Mouse (Mus musculus) gastrocnemius, postnatal 4 days (tissue): ENCODE measurements around the gene Bcas3. TPM values are rescaled to one million over a fixed set of nuclear protein-coding genes. Genes with fewer than 3 reads are reported as not detected.

ENCODE experiments used
- DNase-seq, 2 experiments: peaks; one replicate each; pipeline ENCODE4 v3.0.0; 2021 to 2022; ENCODE audit warnings: low spot score in 2 of 2, mixed read lengths in 2 of 2
- total RNA-seq, 2 experiments: library from RNA; stranded (reverse); gene quantifications; 2 replicates each; pipeline ENCODE4 v1.2.3; 2021

The Bcas3 gene
- total RNA-seq, 2 experiments from 2014 or later: 37.5 to 47.1 TPM

DNA sequence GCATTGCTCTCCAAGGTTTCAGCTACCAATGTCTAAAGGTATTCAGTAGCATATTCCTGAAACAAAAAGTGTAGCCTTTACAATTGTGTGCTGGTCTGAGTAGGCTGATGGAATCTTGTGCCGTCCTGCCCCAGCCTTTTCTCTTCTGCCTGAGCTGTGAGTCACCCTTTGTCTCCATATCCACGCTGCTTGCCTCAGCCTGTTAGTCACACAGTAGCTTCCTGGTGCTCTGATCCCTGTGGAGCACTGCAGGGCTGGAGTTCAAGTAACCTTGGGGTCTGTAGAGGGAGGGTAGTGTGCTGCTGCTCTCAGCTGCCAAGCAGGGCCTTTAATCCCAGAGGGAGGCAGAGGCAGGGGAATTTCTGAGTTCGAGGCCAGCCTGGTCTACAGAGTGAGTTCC, 14.9 kb downstream of the Bcas3 start:
- no peak for DNase-seq

DNA sequence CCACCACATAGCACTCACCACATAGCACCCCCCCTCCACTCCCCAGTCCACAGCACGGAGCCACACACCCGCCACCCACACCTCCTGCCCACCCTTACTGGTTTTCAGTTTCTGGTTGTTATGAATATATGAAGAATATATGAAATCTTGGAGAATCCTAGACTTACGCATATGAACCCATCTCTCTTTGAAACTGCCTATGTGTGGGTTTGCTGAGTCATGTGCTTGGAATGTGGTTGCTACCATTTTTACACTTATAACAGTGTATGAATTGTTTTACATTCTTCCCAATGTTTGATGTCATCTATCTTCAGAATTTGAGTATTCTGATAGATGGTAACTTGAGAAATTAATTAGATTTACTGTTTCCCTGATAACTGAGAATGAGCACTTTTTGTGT, 26.1 kb downstream of the Bcas3 start:
- no peak for DNase-seq

DNA sequence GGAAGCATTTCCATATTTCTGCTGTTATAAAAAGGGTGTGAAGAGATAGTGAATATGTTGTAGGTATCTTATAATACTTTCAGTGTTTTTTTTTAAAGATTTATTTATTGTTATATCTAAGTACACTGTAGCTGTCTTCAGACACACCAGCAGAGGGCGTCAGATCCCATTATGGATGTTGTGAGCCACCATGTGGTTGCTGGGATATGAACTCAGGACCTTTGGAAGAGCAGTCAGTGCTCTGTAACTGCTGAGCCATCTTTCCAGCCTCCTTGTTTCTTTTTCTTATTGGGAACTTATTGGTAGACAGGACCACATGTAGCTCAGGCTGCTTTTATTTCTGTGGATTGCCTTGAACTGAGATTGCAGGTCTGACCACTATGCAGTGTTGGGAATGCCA, 27.1 kb downstream of the Bcas3 start:
- no peak for DNase-seq

DNA sequence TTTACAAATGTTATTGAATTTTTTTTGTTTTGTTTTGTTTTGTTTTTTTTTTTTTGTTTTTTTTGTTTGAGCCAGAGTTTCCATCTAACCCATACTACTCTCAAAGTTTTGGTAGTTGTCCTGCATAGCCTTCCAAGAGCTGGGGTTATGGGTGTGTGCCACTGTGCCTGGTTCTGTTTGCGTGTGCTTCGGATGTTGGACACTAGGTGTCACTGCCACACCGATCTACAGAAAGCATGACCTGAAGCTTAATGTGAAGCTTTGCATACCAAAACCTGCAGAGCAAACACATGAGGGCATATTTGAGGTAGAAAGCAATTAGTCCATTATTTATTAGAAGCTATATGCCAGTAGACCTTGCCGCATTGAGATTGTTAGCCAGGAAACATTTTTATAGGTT, 29.1 kb downstream of the Bcas3 start:
- peak; percentile 28 to 50 for DNase-seq

DNA sequence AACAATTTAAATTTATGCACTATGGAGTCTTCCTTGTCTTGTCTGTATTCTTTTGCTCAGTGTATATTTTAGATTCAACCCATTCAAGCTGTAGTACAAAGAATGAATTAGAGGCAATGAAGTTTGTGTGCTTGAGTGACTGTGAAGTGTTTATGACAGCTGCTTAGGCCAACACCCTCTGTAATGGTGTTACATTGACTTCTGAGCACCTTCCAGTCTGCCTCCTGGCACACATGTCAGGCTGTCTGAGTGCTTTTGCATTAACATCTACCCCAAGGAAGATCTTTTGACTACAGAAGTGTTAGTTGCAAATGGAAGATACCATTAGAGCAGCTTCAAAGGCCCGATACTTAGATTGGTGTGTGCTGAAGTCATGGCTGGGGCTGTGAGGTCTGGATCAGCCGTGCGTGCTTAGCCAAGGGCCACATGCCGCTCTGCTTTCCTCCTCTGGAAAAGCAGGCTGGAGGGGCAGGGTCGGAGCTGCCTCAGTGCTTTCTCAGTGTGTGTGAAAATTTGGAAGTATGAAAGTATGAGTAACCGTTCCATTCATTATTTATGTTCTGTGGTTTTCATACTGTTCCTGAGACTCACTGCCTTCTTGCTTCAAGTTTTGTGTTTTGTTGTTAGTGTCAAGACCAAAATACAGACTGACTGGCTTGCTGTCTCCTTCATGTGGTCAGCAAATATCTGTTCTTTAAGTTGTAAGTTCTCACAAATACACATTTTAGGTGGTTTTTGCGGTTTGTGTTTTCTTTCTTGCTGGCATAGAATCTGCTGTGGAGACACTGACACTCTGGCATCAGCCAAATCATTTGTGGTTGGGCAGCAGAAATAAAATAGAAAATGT, 31.2 kb downstream of the Bcas3 start:
- no peak for DNase-seq

DNA sequence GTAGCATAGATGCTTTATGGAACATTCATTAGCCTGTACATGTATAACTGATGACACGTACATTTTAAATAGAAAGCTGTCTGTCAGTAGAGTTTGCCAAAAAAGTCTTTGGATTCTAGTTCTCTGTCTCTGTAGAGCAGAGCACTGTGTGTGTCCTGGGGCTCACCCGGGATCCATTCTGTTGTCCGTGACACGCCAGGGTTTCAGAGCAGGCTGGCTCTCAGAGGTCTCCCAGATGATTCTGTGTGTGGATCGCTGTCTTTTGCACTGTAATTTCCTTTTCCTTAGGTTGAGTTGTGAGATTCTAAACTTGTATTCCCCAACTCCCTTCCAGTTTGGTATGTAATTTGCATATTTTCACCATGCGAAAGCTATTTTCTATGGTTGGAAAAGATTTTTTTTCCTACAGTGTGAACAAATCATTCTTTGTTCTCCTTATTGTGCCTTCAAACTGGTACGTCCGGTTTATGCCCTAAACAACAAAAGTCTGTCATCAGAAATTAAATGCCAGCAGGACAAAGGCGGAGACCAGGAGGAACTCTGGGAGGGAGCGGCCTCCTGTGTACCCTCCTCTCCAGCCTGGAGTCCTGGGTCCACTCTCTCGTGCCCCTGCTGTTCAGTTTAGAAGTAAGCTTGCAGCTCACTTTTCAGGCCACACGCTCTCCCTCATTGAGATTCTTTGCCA, 39.4 kb downstream of the Bcas3 start:
- DNase-seq: no peak

DNA sequence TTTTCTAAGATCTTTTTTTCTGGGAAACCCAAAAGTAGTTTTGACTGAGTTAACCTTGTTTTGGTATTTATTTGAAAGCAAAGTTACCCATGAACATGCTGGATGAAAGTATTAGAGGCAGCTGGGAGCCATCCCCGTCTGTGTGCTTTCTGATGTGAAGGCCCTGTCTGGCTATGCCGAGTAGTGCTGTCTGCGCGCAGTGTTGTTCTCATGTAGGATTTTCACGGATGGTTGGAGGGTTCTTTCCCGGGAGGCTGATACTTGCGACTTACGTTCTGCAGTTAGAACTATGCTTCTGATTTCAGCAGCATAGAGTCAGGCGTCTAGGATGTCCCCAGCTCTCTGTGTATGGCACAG, 39.9 kb downstream of the Bcas3 start:
- DNase-seq: no peak

DNA sequence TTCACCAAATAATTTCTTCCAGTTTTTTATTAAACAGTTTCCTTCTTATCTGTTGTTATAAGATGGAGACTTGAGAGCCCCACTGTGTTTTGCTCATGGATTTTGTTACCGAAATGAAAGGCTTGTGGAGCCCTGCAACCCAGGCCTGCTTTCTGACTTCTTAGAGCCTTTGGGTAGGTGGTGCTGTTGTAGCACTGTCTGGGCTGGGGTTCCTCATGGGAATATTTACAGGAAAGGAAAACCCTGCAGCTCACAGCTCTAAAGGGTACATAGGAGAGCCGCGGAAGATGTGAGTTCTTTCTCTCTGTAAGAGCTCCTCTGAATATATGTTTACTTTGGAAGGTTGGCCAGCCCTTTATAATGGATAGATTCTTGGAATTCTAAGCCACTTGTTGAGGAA, 41.0 kb downstream of the Bcas3 start:
- no peak for DNase-seq

DNA sequence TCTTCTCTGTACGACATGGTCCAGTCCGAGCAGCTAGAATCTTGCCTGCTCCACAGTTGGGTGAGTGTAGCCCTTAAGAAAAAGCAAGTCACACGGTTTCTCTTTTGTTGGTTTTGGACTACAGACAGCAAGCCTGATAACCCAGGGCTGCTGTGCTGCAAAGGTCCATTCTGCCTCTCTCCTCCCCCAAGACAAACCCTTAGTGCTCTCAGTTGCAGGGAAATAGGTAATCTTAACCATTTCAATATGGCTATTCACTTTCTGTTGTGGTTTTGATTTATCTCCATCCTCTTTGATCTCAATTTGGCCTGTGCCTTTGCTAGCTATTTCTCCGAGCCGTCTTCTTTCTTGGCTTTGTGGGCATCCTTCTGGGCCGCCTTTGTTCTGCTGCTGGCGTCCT, 42.4 kb downstream of the Bcas3 start:
- no peak for DNase-seq

DNA sequence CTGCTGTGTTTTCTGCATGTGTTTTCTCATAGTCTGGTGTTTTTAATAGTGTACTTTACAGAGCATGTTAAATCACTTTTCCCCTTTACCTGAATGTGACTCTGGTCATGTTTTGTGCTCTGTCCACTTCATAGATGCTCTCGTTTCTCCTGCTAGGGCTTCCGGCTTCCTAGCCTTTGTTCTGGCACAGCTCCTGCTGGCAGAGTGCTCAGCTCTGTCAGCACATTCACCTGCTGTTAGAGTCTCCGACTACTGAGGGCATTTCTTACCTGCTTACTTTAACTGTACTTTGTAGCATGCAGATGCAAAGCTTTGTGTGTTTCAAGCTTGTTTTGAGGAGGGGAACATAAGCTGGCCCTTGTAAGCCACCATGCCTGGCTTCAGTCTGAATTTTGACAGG, 53.6 kb downstream of the Bcas3 start:
- DNase-seq: no peak

DNA sequence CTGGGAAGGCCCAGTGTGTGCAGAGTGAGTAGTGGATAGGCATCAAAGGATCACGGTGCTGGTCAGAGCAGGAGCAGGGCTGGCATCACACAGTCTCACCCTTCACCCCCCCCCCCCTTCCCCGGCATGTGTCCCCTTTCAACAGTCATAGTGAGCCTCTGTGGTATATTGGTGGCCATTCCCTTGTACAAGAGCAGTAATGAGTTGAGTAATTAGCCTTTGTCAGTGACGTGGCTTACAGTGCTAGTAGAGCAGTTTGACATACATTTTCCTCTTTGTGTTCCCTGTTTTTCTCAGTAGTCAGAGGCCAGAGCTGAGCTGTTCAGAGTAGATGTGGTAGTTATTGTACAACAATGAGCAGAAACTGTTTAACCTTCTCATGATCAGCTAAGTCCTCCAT, 54.7 kb downstream of the Bcas3 start:
- no peak for DNase-seq

DNA sequence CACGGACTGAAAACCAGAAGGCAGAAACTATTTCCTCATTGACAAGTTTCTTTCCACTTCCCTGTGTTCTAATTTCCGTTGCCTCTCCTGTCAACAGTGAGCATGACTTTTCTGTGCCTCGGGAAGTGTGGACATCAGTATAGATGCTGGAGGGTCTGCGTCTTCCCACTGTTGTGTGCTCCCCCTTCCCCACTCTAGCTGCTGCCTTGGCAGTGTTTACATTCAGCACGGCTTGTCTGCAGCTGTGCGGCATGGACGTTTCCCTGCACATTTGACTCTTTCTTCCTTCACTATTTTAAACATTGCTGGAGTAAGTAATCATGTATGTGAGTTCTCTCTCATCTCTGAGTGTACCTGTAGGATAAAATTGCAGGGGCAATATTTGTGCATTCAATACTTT, 59.4 kb downstream of the Bcas3 start:
- DNase-seq: no peak

DNA sequence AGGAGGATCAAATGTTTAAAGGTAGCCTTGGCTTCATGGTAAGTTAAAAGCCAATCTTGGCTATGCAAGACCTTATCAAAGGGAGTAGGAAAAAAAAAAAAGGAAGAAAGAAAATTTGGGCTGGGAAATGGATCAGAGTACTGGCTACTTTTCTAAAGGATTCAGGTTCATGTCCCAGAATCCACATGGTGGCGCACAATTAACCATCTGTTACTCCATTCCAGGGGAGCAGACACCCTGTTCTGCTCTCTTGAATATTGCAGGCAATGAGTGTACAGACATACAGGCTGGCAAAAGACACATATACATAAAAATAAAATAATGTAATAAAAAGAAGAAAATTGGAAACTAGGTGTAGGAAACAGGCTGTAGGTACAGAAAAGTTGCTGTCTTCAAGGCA, 61.5 kb downstream of the Bcas3 start:
- no peak for DNase-seq

DNA sequence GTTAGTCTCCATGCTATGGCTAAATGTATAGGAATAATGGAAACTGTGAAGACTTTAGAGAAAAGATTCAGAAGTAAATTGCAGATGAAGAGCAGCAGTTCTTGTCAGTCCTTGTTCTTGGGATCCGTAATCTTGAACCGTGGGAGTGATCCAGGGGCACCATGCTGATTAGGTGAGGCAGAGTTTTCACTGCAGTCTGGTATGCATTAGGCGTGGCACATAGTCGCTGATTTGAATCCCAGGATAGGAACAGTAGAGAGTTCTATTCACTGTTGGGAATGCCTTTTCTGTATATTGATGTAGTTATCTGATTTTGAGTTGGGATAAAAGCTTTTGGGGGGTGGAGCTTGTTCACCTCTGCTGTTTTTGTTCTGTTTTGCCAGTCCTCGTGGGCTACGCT, 74.4 kb downstream of the Bcas3 start:
- no peak for DNase-seq

DNA sequence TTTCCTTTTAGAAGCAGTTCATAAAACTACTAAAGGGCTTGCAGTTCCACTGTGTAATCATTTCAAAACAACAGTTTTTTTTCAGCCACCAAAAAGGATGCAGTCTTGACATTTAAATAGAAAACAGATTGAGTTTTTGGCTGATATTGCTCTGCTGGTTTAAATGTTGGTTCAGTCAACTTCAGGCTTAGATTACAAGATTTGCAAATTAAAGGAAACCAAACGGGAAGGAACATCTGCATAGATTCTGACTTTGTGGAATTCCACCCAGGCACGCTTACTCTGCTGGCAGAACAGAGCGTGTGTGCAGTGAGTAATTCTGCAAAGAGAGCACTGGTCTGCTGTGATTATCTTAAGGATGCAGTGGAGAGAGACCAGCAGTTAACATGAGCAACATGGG, 75.3 kb downstream of the Bcas3 start:
- no peak for DNase-seq

DNA sequence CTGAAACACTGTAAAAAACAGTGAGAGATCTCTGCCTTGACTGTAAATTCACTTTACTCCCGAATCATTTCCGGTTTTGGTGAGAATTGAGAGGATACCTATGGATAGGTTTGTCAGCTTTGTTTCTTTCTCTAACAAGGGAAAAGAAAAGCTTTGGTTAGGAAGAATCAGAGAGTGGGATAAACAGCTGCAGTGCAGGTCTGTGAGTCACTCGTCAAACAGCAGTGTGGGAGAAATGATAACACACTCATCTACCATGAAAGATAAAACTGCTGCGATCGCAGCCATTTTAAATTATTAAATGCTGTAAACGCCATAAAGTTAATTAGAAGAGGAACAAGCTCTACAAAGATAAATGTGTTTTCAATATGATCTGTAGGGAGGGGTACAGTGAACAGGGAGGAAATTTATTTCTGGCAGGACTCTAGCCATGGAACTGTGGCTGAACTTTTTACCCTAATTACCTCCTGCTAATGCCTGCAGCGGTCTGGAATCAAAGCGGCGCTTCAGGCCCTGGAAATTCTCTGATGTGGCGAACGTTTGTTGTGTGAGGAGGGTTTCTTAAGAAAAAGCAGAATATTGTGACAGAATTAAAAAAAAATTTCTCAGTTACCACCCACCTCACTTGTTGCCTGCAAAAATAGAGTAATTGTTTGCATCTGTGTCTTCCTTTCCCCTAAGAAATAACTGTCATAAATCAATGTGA, 77.9 kb downstream of the Bcas3 start:
- no peak for DNase-seq

DNA sequence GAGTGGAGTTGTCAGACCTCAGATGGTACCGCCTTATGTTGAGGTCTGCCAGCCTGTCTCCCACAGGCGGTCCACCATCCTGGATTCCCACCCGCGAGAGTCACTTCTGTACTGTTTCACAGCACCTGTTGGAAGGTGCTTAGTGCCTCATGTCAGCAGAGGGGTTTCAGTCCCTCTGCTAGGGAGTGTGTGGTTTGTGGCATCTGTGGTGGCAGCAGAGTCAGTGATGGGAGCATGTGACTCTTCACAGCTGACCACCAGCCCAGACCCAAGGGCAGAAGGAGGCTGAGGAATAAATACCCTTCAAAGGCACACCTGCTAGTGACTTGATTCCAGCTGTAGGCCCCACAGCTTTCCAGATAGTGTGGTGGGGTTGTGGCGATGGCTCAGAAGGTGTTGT, 94.4 kb downstream of the Bcas3 start:
- no peak for DNase-seq

DNA sequence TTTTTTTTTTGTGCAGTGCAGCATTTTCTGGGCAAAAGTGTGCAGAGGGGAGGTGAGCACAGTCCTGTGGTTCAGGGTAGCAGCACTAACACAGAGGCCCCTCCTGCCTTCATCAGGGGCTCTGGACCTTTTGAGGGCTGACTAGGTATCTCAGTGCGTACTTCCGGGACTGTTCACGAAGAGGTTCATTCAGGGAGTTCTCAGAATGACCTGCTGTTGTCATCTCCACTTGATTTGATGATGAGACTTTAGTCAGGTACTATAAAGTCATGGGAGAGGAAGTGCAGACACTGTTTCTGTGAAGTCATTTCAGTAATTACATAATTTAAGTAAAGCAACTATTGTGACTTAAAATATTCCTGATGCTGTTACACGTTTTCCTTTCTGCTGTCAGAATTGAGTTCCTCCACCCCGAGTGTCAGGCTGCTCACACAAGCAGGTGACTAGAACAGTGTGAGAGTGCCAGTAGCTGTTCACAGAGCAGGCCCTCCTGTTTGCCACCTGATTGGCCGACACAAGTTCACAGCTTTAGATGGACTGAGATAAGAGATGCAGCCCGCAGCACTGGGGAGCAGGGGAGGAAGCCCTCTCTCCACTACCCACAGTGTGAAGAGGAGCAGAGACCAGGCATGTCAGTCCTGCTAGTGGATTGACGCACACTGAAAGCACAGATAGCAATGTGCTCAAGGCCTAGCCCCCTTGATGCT, 100.8 kb downstream of the Bcas3 start:
- DNase-seq: no peak

DNA sequence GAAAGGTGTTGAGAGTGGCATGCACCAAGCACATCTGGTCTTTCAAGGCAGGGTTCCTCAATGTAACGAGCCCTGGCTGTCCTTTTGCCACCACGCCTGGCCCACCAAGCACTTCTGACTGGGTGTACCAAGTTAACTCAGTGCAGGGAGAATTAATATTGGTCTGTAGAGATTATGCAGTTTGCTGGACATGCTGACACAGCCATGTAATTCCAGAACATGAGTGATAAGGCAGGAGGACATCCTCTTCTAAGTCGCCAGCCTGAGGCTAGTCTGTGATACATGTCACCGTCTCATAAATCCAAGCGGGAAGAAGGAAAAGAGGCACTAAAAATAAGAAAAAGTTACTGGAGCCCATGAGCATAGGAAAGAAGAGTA, 101.3 kb downstream of the Bcas3 start:
- DNase-seq: no peak

DNA sequence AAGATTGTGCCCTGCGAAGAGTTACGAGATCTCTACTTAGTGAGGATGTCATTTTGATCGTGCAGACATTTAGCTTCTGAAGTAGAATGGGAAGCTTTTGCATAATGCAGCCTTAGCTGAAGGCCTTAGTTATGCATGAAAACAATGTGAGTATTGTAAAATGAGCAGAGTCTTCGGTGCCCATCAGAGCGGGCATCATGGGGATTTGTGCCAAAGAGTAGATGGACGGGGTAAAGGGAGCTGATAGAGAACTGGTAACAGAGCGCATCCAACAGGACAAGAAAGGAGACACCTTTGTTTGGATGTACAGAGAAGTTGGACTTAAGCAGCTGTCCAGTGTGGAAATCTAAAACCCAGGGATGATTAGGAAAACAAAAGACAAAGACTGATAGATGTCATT, 108.6 kb downstream of the Bcas3 start:
- DNase-seq: no peak

DNA sequence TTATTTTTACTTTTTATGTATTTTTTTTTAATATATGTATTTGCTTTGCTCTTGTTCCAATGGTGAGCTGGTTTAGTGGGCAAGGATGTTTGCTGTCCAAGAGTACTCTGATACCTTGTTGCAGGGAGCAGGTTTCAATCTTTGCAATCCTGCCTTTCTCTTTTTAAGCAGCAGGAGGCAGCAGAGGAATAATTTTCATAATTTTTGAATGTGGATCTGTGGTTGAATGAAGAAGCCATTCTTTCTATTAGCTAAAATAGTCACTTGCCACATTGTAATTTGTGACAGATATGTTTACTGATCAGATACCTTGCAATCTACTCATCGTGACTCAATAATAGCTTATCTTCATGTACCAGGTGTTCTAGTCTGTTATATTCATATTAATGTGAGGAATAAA, 116.6 kb downstream of the Bcas3 start:
- no peak for DNase-seq

DNA sequence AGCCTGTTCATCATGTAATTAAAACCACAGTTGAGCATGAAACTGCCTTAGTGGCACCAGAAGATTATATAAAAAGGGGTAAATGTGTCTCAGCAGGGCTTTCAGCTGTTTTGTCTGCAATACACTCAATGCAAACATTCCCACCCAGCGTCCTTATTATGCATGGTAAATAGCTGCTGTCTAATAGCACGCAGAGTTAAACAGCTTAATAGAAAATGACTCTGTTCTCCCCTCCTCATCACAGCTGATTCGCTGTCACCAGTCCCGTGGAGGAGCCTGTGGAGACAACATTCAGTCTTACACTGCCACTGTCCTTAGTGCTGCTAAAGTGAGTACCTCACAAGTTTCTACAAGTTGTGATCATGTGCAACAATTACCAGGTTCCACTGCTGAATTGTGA, 117.5 kb downstream of the Bcas3 start:
- no peak for DNase-seq
